Comparison of ENCODE assay signal across 9 mouse cellular contexts in genomic region chr2:157426171-157426570, GRCm38 (mm10). TPM values are rescaled to one million over a fixed set of nuclear protein-coding genes. Genes with fewer than 3 reads are reported as not detected.
A peak's percentile ranks its signal among the peaks of the same experiment; 100 is the strongest.
DNase-seq lines count a peak whose midpoint lies in the region; ATAC-seq lines count a peak whose summit lies in the region.
"Had no signal": no experiment of that assay in that cellular context is flagged by ENCODE, and none has a peak within 500 bp of the region (broad histone marks: within the 10 kb centered on the region; RNA-seq: fewer than 3 reads in every experiment).

No protein-coding gene starts in this region.

- H3K9me3 ChIP-seq in hindbrain, embryonic 12.5 days (replicated peaks): no peaks in the 10 kb centered on the region
- no peaks in the 10 kb centered on the region for H3K9me3 ChIP-seq in lung, embryonic 16.5 days (ENCODE audit: control insufficient read depth, low read length)
- H3K9me3 ChIP-seq: limb, embryonic 15.5 days had no signal

- peak overlapping the region; percentile 84 for H3K4me2 ChIP-seq in hindbrain, embryonic 12.5 days (replicated peaks)
- H3K4me2 ChIP-seq in lung, embryonic 16.5 days (ENCODE audit: low read depth, low read length): peak overlapping the region; percentile 19; the same call in 1 of the 2 replicates

- ATAC-seq in CD4-positive, CD25-positive, alpha-beta regulatory T cell, adult 4 months: no peak
- ATAC-seq in hindbrain, embryonic 12.5 days (ENCODE audit: low FRiP score): no peak
- no peak for ATAC-seq in lung, embryonic 16.5 days (ENCODE audit: low read depth)

- peaks cover 70% of the 10 kb centered on the region for H3K4me1 ChIP-seq in hindbrain, embryonic 12.5 days
- H3K4me1 ChIP-seq in lung, embryonic 16.5 days (replicated peaks; ENCODE audit: control insufficient read depth, insufficient read depth, low read length): peaks cover 37% of the 10 kb centered on the region

- peaks cover 9% of the 10 kb centered on the region; the same call in 1 of the 2 replicates for H3K36me3 ChIP-seq in hindbrain, embryonic 12.5 days
- peaks cover 5% of the 10 kb centered on the region; the same call in 1 of the 2 replicates for H3K36me3 ChIP-seq in lung, embryonic 16.5 days (ENCODE audit: control insufficient read depth, insufficient read depth, low read length)

- 0 out of 2 replicates have a peak overlapping the region, but pooled peaks have one; percentile 44 for H3K27ac ChIP-seq in hindbrain, embryonic 12.5 days
- 0 out of 2 replicates have a peak overlapping the region, but pooled peaks have one; percentile 18 for H3K27ac ChIP-seq in lung, embryonic 16.5 days (ENCODE audit: low read length)

- DNase-seq in CD4-positive, CD25-positive, alpha-beta regulatory T cell, adult 2 months (ENCODE audit: low read depth, low spot score): peak; percentile 21
- DNase-seq in NIH3T3 (ENCODE audit: low read depth): peak; percentile 29
- no peak for DNase-seq in ovary, postnatal 36 days (ENCODE audit: low spot score)
- no peak for DNase-seq in thymus, postnatal 10 days (ENCODE audit: low spot score in 2 of 2)
- no peak for DNase-seq in MN1 (ENCODE audit: low spot score)

- H3K9ac ChIP-seq in hindbrain, embryonic 12.5 days: no peak overlapping the region
- no peak overlapping the region for H3K9ac ChIP-seq in lung, embryonic 16.5 days (ENCODE audit: low read length)
- H3K9ac ChIP-seq: limb, embryonic 15.5 days had no signal

- WGBS in hindbrain, embryonic 12.5 days: 74% methylated on average over 6 of the region's 6 CpGs
- WGBS in lung, embryonic 16.5 days: 66% methylated on average over 6 of the region's 6 CpGs

- no peaks in the 10 kb centered on the region for H3K27me3 ChIP-seq in hindbrain, embryonic 12.5 days
- H3K27me3 ChIP-seq in lung, embryonic 16.5 days (ENCODE audit: control insufficient read depth, insufficient read depth, low read depth, low read length): no peaks in the 10 kb centered on the region
- H3K27me3 ChIP-seq: limb, embryonic 15.5 days had no signal

- no peak overlapping the region for H3K4me3 ChIP-seq in hindbrain, embryonic 12.5 days
- 0 out of 2 replicates have a peak overlapping the region, but pooled peaks have one; percentile 4 for H3K4me3 ChIP-seq in lung, embryonic 16.5 days (ENCODE audit: low read length)

RNA-seq across cellular contexts. Expression of gene Src, which starts 7.9 kb away (rescaled TPM):
- polyA plus RNA-seq in CD4-positive, CD25-positive, alpha-beta regulatory T cell, adult 4 months (2017; shearing (Covaris generic)): 1 to 10 TPM; 1.6 to 2.0 TPM
- polyA plus RNA-seq in hindbrain, embryonic 12.5 days (2016; fragmentation: Nextera tagmentation; extraction: Ambion mirVana): 33.6 and 35.1 TPM in 2 replicates
- polyA plus RNA-seq in lung, embryonic 16.5 days (2015; fragmentation: Nextera tagmentation; extraction: Ambion mirVana): 20.9 and 21.1 TPM in 2 replicates

RNA-seq across cellular contexts. Expression of gene Manbal, which starts 58.8 kb away (rescaled TPM):
- polyA plus RNA-seq in CD4-positive, CD25-positive, alpha-beta regulatory T cell, adult 4 months (2017; shearing (Covaris generic)): 10 to 100 TPM; 41.4 to 59.3 TPM
- polyA plus RNA-seq in hindbrain, embryonic 12.5 days (2016; fragmentation: Nextera tagmentation; extraction: Ambion mirVana): 72.4 and 73.9 TPM in 2 replicates
- polyA plus RNA-seq in lung, embryonic 16.5 days (2015; fragmentation: Nextera tagmentation; extraction: Ambion mirVana): 85.3 and 86.3 TPM in 2 replicates

Comparison
In these comparisons a context has a peak if more than half of its experiments do, and no peak if none do; other contexts are left out.
1. DNase-seq: peak in CD4-positive, CD25-positive, alpha-beta regulatory T cell, adult 2 months (single experiment) and NIH3T3 (single experiment); none in ovary, postnatal 36 days (single experiment), thymus, postnatal 10 days (0 of 2) and MN1 (single experiment).